In the genomic region with DNA sequence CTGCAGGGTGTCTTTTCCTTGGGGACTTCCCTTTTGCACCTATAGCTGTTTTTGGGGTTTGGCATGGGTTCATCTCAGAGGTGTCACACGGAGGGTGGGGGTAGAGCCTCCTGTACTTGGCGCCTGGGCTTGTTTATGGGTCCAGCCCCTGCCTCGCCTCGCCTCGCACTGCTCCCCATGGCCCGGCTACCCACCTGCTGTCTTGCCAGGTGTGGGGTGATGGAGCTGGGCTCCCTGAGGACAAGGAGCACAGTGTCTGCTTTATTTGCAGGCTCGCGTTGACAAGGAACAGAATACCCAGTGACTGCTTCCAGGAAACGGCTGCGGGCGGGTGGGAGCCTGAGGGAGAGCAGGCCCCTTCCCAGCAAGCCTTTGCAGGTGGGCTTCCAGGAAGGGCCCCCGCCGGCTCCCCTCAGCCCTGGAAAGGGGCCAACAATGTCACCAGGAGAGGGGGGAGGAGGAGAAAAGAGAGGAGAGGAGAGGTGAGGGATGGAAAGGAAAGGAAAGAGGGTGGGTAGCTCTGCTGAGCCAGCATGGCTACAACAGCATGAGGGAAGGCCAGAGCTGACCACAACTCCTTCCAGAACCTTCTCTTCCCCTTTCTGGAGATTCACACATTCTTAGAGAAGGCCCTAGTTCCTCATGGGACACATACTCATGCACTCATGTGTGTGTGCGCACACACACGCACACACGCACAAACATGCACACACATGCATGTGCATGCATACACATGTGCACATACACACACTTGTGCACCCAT, we compare ENCODE assay signal across 9 mouse cellular contexts. TPM values are rescaled to one million over a fixed set of nuclear protein-coding genes. Genes with fewer than 3 reads are reported as not detected.
DNase-seq lines count a peak whose midpoint lies in the region; ATAC-seq and TF ChIP-seq lines count a peak whose summit lies in the region.
"Had no signal": no experiment of that assay in that cellular context is flagged by ENCODE, and none has a peak within 500 bp of the region (broad histone marks: within the 10 kb centered on the region; RNA-seq: fewer than 3 reads in every experiment).

No protein-coding gene starts in this region.

- no peak for TF ChIP-seq CTCF in kidney, postnatal 0 days (IDR thresholded peaks at IDR 0.05; ENCODE audit: low read depth)

- no peaks in the 10 kb centered on the region for H3K27me3 ChIP-seq in kidney, postnatal 0 days (ENCODE audit: insufficient read depth, low read length)
- H3K27me3 ChIP-seq in intestine, embryonic 14.5 days (replicated peaks; ENCODE audit: control insufficient read depth, insufficient read depth, low read length) = no peaks in the 10 kb centered on the region
- H3K27me3 ChIP-seq in neural tube, embryonic 12.5 days (replicated peaks) = no peaks in the 10 kb centered on the region

- ATAC-seq in kidney, postnatal 0 days (replicated peaks; ENCODE audit: low FRiP score, low read depth) = no peak
- ATAC-seq in intestine, embryonic 14.5 days (replicated peaks; ENCODE audit: low FRiP score, low TSS enrichment, low read depth) = no peak
- ATAC-seq in neural tube, embryonic 12.5 days (ENCODE audit: low FRiP score, low read depth) = no peak

- H3K4me1 ChIP-seq in kidney, postnatal 0 days (replicated peaks; ENCODE audit: insufficient read depth, low read length) = peaks cover 34% of the 10 kb centered on the region
- H3K4me1 ChIP-seq in intestine, embryonic 14.5 days (replicated peaks; ENCODE audit: control insufficient read depth, insufficient read depth, low read length) = peaks cover 71% of the 10 kb centered on the region
- H3K4me1 ChIP-seq in neural tube, embryonic 12.5 days = peaks cover 44% of the 10 kb centered on the region

- no peak overlapping the region for H3K9ac ChIP-seq in kidney, postnatal 0 days (ENCODE audit: low read depth, low read length)
- H3K9ac ChIP-seq in intestine, embryonic 14.5 days (ENCODE audit: low read length) = no peak overlapping the region
- no peak overlapping the region; the same call in 1 of the 2 replicates for H3K9ac ChIP-seq in neural tube, embryonic 12.5 days

- H3K4me2 ChIP-seq in kidney, postnatal 0 days (ENCODE audit: low read length) = no peak overlapping the region
- H3K4me2 ChIP-seq in intestine, embryonic 14.5 days (ENCODE audit: low read length) = no peak overlapping the region
- 0 out of 2 replicates have a peak overlapping the region, but pooled peaks have one; percentile 3 for H3K4me2 ChIP-seq in neural tube, embryonic 12.5 days (replicated peaks)

- H3K27ac ChIP-seq in kidney, postnatal 0 days = peak overlapping the region; percentile 77
- peak overlapping the region; percentile 95 for H3K27ac ChIP-seq in intestine, embryonic 14.5 days (ENCODE audit: low read depth)
- no peak overlapping the region for H3K27ac ChIP-seq in neural tube, embryonic 12.5 days

- no peak overlapping the region for H3K4me3 ChIP-seq in kidney, postnatal 0 days (replicated peaks; ENCODE audit: low read depth, low read length)
- no peak overlapping the region for H3K4me3 ChIP-seq in intestine, embryonic 14.5 days (ENCODE audit: low read depth, low read length)
- H3K4me3 ChIP-seq in neural tube, embryonic 12.5 days = no peak overlapping the region
- H3K4me3 ChIP-seq: megakaryocyte, embryonic 14.5 days had no signal

- no peak for DNase-seq in kidney, postnatal 0 days (ENCODE audit: low spot score)
- DNase-seq in kidney, postnatal 4 days = no peak
- peak; percentile 69 for DNase-seq in forelimb bud, embryonic 11.5 days (ENCODE audit: low read depth, low spot score)
- DNase-seq in intestine, embryonic 14.5 days (ENCODE audit: low spot score) = peak; percentile 77
- no peak for DNase-seq in layer of hippocampus, adult 9-11 months
- DNase-seq in layer of hippocampus, postnatal 10 days (ENCODE audit: low spot score in 2 of 2) = no peak
- DNase-seq: kidney, postnatal 25 days had no signal

- 62% methylated on average over 16 of the region's 16 CpGs for WGBS in kidney, postnatal 0 days
- WGBS in intestine, embryonic 14.5 days = 26% methylated on average over 16 of the region's 16 CpGs
- WGBS in neural tube, embryonic 12.5 days = 72% methylated on average over 16 of the region's 16 CpGs

- H3K36me3 ChIP-seq in kidney, postnatal 0 days (ENCODE audit: insufficient read depth, low read length) = no peaks in the 10 kb centered on the region
- peaks cover 6% of the 10 kb centered on the region; the same call in 1 of the 2 replicates for H3K36me3 ChIP-seq in intestine, embryonic 14.5 days (ENCODE audit: control insufficient read depth, insufficient read depth, low read length)
- H3K36me3 ChIP-seq in neural tube, embryonic 12.5 days = no peaks in the 10 kb centered on the region

- H3K9me3 ChIP-seq in kidney, postnatal 0 days (replicated peaks; ENCODE audit: low read length) = no peaks in the 10 kb centered on the region
- H3K9me3 ChIP-seq in intestine, embryonic 14.5 days (ENCODE audit: control insufficient read depth, low read length) = no peaks in the 10 kb centered on the region
- H3K9me3 ChIP-seq in neural tube, embryonic 12.5 days = no peaks in the 10 kb centered on the region
- H3K9me3 ChIP-seq: megakaryocyte, embryonic 14.5 days had no signal

RNA-seq across cellular contexts. Expression of a gene that starts 39.2 kb away (rescaled TPM):
- 21.3 and 22.6 TPM in 2 replicates for polyA plus RNA-seq in kidney, postnatal 0 days (2015; fragmentation: Nextera tagmentation; extraction: Ambion mirVana)
- polyA plus RNA-seq in intestine, embryonic 14.5 days (2014; fragmentation: Nextera tagmentation; extraction: Ambion mirVana) = 36.1 and 45.8 TPM in 2 replicates
- 13.5 and 14.7 TPM in 2 replicates for polyA plus RNA-seq in neural tube, embryonic 12.5 days (2016; fragmentation: Nextera tagmentation; extraction: Ambion mirVana)
- 10 to 100 TPM in 1 of 2 experiments, 1 to 10 TPM in 1; 8.4 to 12.9 TPM for total RNA-seq in layer of hippocampus, postnatal 10 days (2021)

Comparison
In these comparisons a context has a peak if more than half of its experiments do, and no peak if none do; other contexts are left out.
1. DNase-seq: peak in forelimb bud, embryonic 11.5 days (single experiment) and intestine, embryonic 14.5 days (single experiment); none in kidney, postnatal 0 days (single experiment), kidney, postnatal 4 days (0 of 2), layer of hippocampus, adult 9-11 months (single experiment) and layer of hippocampus, postnatal 10 days (0 of 2).